Mouse (Mus musculus) erythroblast, embryonic 14.5 days (primary cell): ENCODE measurements around the gene Sox6.

ENCODE experiments used
- GATA1 ChIP-seq: IDR thresholded peaks from 2 replicates; pipeline ENCODE4 v1.6.1; 2012; ENCODE audit warnings: low read length, inconsistent platforms, mixed read lengths
- TAL1 ChIP-seq: IDR thresholded peaks from 3 replicates; pipeline ENCODE4 v1.6.1; 2012; ENCODE audit warnings: low read length, inconsistent platforms, mixed read lengths

DNA sequence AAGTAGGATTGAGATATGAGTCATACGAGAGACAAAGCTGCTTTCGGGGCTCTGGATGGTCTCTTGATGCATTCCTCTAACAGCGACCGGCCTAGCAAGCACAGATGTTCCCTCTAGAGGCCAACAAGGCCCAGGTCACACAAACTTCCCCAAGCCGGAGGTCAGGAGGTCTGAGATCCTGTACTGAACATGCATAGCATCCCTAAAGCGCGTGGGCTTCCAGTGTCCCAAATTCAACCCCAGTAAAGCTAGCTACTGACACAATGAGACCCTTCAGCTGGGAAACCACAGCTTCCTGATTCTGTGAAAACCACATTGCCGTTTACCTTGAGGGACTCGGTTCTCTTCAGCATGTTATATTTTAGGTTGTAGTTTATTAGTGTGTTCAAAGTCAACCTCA, 499.6 kb downstream of the Sox6 start:
- TF ChIP-seq TAL1, result no peak
- no peak for TF ChIP-seq GATA1
